Mouse (Mus musculus): Measurements from ENCODE around the gene Reg1.
"Not testable (repeated sequence)": the region's sequence is repeated elsewhere in the genome, so short reads cannot be mapped to it uniquely, and the experiment has no call there.

Reg1 gene

GRCm38 (mm10) chr6:78422411-78422810 is at the start of gene Reg1:
Reg1 (plus strand) TSS chr6:78422711.
- not testable (repeated sequence) for DNase-seq

GRCm38 (mm10) chr6:78378765-78379164 is 43.7 kb upstream of the Reg1 start, which contains the start of gene Reg3d:
Reg3d (minus strand) TSS chr6:78378865.
- DNase-seq = no peak

- DNase-seq = no peak
These were observed 42.1 kb upstream of the Reg1 start, which contains the start of gene Reg3a for GRCm38 (mm10) chr6:78380409-78380808. Reg3a (plus strand) TSS chr6:78380709.

GRCm38 (mm10) chr6:78385609-78386008 is 36.9 kb upstream of the Reg1 start:
- DNase-seq = no peak

- DNase-seq = not testable (repeated sequence)
These were observed 27.2 kb upstream of the Reg1 start, which contains the start of gene Reg2 for GRCm38 (mm10) chr6:78395323-78395722. Reg2 (plus strand) TSS chr6:78395623.

- no peak for DNase-seq
These were observed 3.0 kb downstream of the Reg1 start for GRCm38 (mm10) chr6:78425497-78425896.

- DNase-seq = no peak
These were observed 24.7 kb downstream of the Reg1 start for GRCm38 (mm10) chr6:78447202-78447601.

- no peak for DNase-seq
These were observed 25.9 kb downstream of the Reg1 start for GRCm38 (mm10) chr6:78448409-78448808.

- no peak for DNase-seq
These were observed 30.3 kb downstream of the Reg1 start for GRCm38 (mm10) chr6:78452804-78453203.

GRCm38 (mm10) chr6:78460191-78460825 is 37.8 kb downstream of the Reg1 start:
- DNase-seq = no peak

GRCm38 (mm10) chr6:78462360-78462759 is 39.8 kb downstream of the Reg1 start:
- no peak for DNase-seq

- DNase-seq = no peak
These were observed 40.8 kb downstream of the Reg1 start for GRCm38 (mm10) chr6:78463266-78463665.

GRCm38 (mm10) chr6:78468772-78469171 is 46.3 kb downstream of the Reg1 start, which contains the start of gene Reg3g:
Reg3g (minus strand) TSS chr6:78468872.
- no peak for DNase-seq

- DNase-seq = no peak
These were observed 46.8 kb downstream of the Reg1 start for GRCm38 (mm10) chr6:78469287-78469686.

All from thymus, postnatal 36 days (tissue).